Mouse (Mus musculus): ENCODE data around the gene Nipsnap1.

The Nipsnap1 gene

DNA sequence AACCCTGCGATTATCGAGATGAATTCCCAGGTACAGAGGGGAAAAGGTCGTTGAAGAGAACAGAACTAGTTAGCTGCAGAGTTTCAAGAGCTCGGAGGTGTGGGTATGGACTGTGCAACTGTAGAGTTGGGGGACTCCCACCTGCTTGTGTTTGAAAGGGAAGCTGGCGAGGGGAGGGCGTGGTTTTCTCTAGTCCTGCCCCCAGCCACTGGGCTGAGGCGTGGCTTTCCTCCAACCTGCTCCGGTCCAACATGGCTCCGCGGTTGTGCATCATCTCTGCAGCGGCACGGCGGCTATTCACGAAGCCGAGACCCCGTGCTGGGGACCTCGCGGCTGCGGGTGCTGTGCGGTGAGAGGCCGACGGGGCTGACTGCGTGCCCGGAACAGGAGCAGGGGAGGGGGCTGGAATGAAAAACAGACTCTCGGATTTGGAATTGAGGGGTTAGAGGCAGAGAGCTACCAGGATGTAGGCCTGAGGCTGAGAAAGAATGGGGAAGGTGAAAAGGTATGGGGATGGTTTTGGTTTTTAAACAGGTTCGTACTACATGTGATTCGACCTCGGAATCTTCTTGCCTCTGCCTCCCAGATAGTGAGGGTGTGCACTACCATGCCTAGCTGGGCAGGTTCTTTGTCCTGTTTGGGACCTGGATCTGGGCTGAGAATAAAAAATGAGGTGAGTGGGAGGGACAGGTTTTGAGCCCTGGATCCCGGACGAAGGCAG lies at the start of gene Nipsnap1:
Nipsnap1 (plus strand) TSS at position 197 of the 721 bp plus-strand sequence.
- peak; percentile 46 to 75 for DNase-seq (ENCODE audit: low spot score in 2 of 2)

- no peak for DNase-seq (ENCODE audit: low spot score in 2 of 2)
Measured at GRCm38 (mm10) chr11:4826152-4826778, 47.5 kb upstream of the Nipsnap1 start.

DNA sequence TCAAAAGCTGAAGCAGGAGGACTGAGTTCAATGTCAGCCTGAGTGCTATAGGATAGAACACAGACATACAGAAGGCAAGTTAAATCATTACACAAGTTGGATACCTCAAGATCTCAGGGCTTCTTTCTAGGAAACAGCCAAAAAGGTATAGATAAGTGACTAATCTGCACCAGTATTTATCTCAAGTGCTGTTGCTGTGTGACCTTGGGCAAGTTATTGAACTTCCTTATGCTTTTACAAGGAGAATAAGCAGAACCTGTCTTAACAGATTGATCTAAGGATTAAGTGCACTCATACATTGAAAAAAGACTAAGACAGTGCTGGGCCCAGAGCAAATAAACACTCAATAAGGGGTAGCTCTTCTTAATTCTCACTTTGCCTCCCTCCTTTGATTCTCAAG lies 46.4 kb upstream of the Nipsnap1 start:
- DNase-seq (ENCODE audit: low spot score in 2 of 2): no peak

DNA sequence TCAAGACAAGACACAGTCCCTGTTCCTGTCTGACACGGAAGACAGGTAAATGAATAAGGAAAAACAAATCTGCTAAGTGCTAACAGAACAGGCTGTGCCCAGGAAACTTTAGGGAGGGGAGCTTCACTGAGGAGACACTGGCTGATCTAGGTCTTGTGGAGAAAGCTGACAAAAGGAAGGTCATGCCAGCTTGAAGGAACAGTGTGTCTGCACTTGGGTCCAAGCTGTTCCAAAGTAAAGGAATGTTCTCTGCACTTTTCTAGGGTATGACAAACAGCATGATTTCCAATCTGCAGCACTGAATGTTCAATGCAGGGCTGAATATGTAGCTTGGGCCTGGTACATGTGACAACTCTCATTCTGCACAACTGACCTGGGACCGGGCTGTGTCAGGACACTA lies 45.8 kb upstream of the Nipsnap1 start:
- no peak for DNase-seq (ENCODE audit: low spot score in 2 of 2)

GRCm38 (mm10) chr11:4831066-4831465 lies 42.7 kb upstream of the Nipsnap1 start:
- no peak for DNase-seq (ENCODE audit: low spot score in 2 of 2)

- DNase-seq (ENCODE audit: low spot score in 2 of 2): no peak
Measured at GRCm38 (mm10) chr11:4833295-4833939, 40.3 kb upstream of the Nipsnap1 start.

DNA sequence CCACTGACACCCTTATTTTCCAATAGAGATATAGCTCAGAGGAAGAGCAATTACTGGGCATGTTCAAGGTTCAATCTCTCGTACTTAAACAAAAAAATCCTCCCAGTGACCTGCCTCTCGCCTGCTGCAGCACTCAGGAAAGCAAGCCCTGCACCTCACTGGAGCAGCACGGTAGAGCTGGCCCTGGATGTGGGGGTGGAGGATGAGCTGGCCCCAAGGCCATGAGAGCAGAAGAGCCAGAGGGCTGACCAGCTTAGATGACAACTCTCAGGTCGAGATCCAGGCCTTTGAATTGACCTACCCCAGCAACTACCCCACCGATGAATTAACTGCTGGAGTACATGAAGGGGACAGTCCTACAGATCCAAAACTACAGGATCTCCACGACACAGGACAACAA lies 38.3 kb upstream of the Nipsnap1 start:
- DNase-seq (ENCODE audit: low spot score in 2 of 2): no peak

GRCm38 (mm10) chr11:4836755-4837154 lies 37.0 kb upstream of the Nipsnap1 start:
- DNase-seq (ENCODE audit: low spot score in 2 of 2): peak in 1 of 2 experiments; percentile 50

- no peak for DNase-seq (ENCODE audit: low spot score in 2 of 2)
Measured at GRCm38 (mm10) chr11:4837342-4837741, 36.4 kb upstream of the Nipsnap1 start.

GRCm38 (mm10) chr11:4838235-4838634 lies 35.5 kb upstream of the Nipsnap1 start:
- DNase-seq (ENCODE audit: low spot score in 2 of 2): no peak

DNA sequence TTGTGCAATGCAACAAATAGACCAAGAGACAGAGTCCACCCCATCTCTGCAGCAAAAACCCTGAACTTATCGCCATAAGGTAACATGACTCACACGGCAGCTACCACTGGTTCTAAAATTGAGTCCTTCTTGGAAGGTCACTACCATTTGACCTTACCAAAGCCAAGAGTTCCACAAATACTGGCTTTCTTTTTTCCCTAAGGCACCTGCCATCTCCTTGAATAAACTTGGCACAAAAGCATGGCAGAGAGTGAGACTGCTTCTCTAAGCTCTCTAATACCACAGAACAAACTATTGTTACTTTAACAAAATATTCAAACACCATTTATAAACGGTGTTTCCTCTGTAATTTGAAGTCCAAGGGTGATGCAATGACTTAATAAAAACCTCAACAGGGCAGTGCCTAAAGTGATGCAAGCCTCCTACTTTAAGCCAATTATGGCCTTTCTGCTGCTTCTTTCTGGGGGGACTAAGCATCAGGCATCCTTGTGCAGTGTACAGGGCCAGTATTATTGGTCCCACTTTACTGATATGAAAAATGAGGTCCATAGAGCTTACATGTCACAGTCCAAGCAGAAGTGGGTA lies 32.7 kb upstream of the Nipsnap1 start:
- no peak for DNase-seq (ENCODE audit: low spot score in 2 of 2)

GRCm38 (mm10) chr11:4848483-4849248 lies 25.1 kb upstream of the Nipsnap1 start:
- DNase-seq (ENCODE audit: low spot score in 2 of 2): peak in 1 of 2 experiments; percentile 24

- peak; percentile 89 to 97 for DNase-seq (ENCODE audit: low spot score in 2 of 2)
Measured at GRCm38 (mm10) chr11:4849258-4849943, 24.4 kb upstream of the Nipsnap1 start, which contains the start of gene Nf2. TSS of gene Nf2 (minus strand) at chr11:4849536.

- no peak for DNase-seq (ENCODE audit: low spot score in 2 of 2)
Measured at GRCm38 (mm10) chr11:4850404-4850803, 23.3 kb upstream of the Nipsnap1 start.

DNA sequence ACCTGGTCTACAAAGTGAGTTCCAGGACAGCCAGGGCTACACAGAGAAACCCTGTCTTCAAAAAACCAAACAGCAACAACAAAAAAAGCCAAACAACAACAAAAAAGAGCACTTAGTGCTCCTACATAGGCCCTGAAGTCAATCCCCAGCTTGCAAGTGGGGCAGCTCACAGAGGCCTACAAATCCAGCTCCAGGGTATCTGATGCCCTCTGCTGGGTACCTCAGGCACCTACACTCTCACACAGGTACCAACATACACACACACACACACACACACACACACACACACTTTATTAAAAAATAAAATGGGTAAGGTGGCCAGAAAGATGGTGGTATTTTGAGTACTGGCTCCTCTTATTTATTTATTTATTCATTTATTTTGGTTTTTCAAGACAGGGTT lies 20.7 kb upstream of the Nipsnap1 start:
- no peak for DNase-seq (ENCODE audit: low spot score in 2 of 2)

- no peak for DNase-seq (ENCODE audit: low spot score in 2 of 2)
Measured at GRCm38 (mm10) chr11:4854181-4854580, 19.6 kb upstream of the Nipsnap1 start.

GRCm38 (mm10) chr11:4858416-4858815 lies 15.3 kb upstream of the Nipsnap1 start:
- no peak for DNase-seq (ENCODE audit: low spot score in 2 of 2)

GRCm38 (mm10) chr11:4860986-4861385 lies 12.8 kb upstream of the Nipsnap1 start:
- no peak for DNase-seq (ENCODE audit: low spot score in 2 of 2)

DNA sequence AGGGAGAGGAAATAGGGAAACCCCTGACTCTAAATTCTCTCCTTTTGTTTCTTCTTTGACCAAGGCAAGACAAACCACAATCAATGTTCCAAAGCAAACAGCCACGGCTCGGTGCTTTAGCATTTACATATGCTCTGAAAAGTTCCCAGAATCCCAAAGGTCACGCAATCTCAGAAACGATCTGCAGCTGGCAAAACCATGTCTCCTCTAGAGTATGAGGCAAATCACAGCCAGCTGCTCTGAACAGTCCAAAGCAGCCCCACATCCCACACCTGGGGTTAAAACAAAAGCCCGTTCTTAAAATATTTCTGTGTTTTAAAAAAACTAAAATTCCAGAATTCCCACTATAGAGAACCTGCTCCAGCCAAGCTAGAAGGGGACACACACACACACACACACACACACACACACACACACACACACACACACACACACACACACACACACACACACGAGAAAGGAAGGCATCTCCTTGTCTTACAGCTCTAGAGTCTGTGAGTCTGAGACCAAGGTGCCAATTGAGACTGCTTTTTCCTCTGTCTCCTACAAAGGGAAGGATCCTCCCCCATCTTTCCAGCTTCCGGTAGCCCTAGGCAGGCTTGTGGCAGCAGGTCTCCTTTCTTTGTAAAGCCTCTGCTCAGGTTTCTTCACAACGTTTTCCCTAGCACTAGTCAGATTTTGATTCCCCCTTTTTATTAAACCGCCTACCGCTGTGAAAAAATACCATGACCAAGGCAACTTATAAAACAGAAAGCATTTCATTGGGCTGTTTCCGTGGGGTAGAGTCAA lies 11.7 kb upstream of the Nipsnap1 start:
- no peak for DNase-seq (ENCODE audit: low spot score in 2 of 2)

DNA sequence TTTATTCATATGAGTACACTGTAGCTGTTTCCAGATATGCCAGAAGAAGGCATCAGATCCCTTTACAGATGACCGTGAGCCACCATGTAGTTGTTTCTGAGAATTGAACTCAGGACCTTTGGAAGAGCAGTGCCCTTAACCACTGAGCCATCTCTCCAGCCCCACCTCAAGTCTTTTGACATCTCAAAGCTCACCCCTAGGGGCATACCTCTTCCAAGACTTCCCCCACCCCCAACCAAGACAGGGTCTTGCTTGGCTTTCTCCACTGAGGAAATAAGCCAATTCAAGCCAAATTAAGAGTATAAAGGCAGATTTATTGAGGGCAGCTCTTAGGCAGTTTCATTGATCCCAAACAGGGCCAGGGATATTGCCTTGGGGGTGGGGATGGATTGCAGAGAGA lies 11.0 kb upstream of the Nipsnap1 start:
- no peak for DNase-seq (ENCODE audit: low spot score in 2 of 2)
